Mouse (Mus musculus): ENCODE measurements around the gene Tnfsf13b. TPM values are rescaled to one million over a fixed set of nuclear protein-coding genes. Genes with fewer than 3 reads are reported as not detected.
A peak's percentile ranks its signal among the peaks of the same experiment; 100 is the strongest.

Tnfsf13b gene
- total RNA-seq, 2 experiments from 2014 or later: 2.8 to 3.7 TPM

- peak; percentile 55 to 61 for DNase-seq (ENCODE audit: low spot score in 2 of 2)
These were observed 37.7 kb downstream of the Tnfsf13b start for GRCm38 (mm10) chr8:10043842-10044510.

- no peak for DNase-seq (ENCODE audit: low spot score in 2 of 2)
These were observed 39.5 kb downstream of the Tnfsf13b start for GRCm38 (mm10) chr8:10045743-10046142.

GRCm38 (mm10) chr8:10049162-10049561 lies 42.9 kb downstream of the Tnfsf13b start:
- peak; percentile 64 to 84 for DNase-seq (ENCODE audit: low spot score in 2 of 2)

- no peak for DNase-seq (ENCODE audit: low spot score in 2 of 2)
These were observed 45.3 kb downstream of the Tnfsf13b start for GRCm38 (mm10) chr8:10051576-10051975.

- DNase-seq (ENCODE audit: low spot score in 2 of 2): peak; percentile 39 to 73
These were observed 47.3 kb downstream of the Tnfsf13b start for GRCm38 (mm10) chr8:10053571-10053990.

- DNase-seq (ENCODE audit: low spot score in 2 of 2): no peak
These were observed 54.7 kb downstream of the Tnfsf13b start for GRCm38 (mm10) chr8:10061001-10061400.

- no peak for DNase-seq (ENCODE audit: low spot score in 2 of 2)
These were observed 60.6 kb downstream of the Tnfsf13b start for GRCm38 (mm10) chr8:10066906-10067305.

GRCm38 (mm10) chr8:10067775-10068174 lies 61.5 kb downstream of the Tnfsf13b start:
- no peak for DNase-seq (ENCODE audit: low spot score in 2 of 2)

GRCm38 (mm10) chr8:10072347-10072746 lies 66.1 kb downstream of the Tnfsf13b start:
- DNase-seq (ENCODE audit: low spot score in 2 of 2): no peak

Other genes starting within 250 kb of the Tnfsf13b start
- 100 to 1,000 TPM; 101 to 105 TPM for gene Fam155a, start 235.3 kb upstream of the Tnfsf13b start, total RNA-seq (2021)
- not detected for gene Gm10217, start 142.2 kb upstream of the Tnfsf13b start, total RNA-seq (2021)
- gene Lig4, start 28.8 kb upstream of the Tnfsf13b start, total RNA-seq (2021): 10 to 100 TPM; 11.6 to 11.9 TPM
- gene Abhd13, start 28.8 kb upstream of the Tnfsf13b start, total RNA-seq (2021): 10 to 100 TPM; 25.7 to 27.0 TPM
- gene Myo16, start 147.4 kb downstream of the Tnfsf13b start, total RNA-seq (2021): 10 to 100 TPM; 29.1 to 32.4 TPM